Mouse (Mus musculus) frontal cortex, postnatal 25 days (tissue): Measurements from ENCODE around the gene 2010300C02Rik.

Source experiments
- DNase-seq, 2 experiments: peaks; one replicate each; pipeline ENCODE4 v3.0.0; 2022; ENCODE audit warnings: low spot score in 2 of 2

The 2010300C02Rik gene

DNA sequence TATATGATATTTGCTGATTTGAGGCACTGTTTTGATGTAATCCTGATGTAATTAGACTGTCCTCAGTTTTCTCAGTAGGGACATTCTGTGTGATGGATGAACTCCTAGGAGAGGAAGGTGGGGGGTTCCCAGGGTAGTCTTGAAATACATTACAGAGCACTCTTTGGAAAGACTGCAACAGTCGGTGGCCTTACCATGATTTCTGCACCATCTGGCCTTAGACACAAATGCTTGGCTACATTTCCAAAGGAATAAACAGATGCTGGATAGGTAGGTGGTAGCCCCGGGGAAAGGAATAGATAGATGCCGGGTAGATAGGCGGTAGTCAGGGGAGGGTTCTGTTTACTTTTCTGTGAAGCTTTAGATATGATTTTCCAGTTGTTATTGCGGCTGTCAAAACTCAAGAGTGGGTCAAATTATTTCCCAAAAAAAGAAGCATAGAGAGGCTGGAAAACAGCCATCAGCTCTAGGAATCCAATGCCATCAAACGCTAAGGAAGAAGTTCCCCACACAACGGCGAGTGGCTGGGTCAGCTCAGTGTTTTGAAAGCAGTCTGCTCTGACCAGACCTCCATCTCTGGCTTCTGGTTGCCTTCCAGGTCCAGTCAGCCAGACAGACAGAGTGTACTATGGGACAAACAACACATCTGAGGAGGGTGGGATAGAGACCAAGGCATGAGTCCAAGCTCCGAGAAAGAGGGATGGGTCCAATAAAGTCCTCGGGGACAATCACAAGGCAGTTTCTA, 147.2 kb downstream of the 2010300C02Rik start:
- DNase-seq: no peak

DNA sequence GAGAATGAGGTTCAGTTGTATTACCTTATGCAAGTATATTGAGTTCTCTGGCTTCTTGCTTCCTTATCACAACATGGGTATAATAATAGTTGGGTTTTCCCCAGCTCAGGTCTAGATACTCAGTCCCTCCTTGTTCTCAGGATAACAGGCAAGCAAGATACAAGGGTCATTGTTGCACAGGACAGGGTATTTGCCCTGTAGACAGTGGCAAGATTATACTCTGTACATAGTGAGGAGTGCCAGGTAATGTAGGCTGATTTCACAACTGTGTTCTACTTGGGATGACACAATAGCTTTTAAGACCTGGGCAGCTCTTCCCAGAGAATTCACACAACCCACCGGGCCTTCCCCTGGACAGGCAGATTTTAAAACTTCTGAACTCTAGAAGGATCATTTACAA, 151.5 kb downstream of the 2010300C02Rik start:
- no peak for DNase-seq

DNA sequence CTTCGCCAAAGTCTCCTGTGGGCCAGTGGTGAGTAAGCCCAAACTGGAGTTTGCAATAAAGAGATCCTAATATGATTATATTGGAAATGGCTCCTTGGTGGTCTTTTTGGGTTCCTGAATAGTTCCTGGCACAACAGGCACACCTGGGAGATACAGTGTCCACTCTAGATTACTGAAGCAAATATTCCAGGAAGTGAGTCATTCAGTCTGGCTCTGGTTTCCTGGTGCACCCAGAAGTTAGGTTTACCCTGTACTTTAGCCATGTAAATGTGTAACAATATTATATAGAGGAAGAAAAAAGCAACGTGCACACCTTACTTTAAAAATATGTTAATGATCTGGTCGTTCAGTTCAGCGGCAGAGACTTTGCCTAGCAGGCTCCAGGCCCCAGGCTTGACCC, 153.1 kb downstream of the 2010300C02Rik start:
- DNase-seq: no peak

- DNase-seq: no peak
Observed at GRCm38 (mm10) chr1:37566344-37566743, 153.5 kb downstream of the 2010300C02Rik start.

DNA sequence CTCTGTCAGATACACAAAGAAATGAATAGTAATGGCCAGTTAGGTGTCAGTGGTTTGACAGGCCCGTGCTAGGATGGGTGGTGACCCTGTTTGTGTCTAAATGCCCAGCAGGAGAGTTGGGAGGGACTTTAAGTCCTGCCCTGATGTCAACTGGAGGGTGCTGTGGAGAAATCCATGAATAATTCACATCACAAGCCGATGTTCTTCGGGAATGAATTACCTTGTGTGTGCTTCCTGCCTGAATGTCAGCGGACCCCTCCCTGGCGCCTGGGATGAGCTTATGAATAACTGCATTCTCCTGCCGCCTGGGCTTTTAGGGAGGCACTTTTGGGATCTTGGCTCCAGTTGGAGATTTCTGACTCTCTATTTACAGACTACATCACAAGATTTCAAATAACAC, 154.5 kb downstream of the 2010300C02Rik start:
- no peak for DNase-seq

GRCm38 (mm10) chr1:37561955-37562354, 157.9 kb downstream of the 2010300C02Rik start:
- no peak for DNase-seq
